Mouse (Mus musculus) liver, adult 2 months (tissue): ENCODE measurements at regions not wholly inside any gene's neighbourhood (a gene's known extent, or its start where the extent isn't known, plus 50 kb on each side); places are given as distances from the start of the nearest gene placed in this dataset.
A peak's percentile ranks its signal among the peaks of the same experiment; 100 is the strongest.

Experiments
- DNase-seq: peaks from one replicate; pipeline ENCODE4 v3.0.0-alpha.2; 2011; ENCODE audit warnings: low read depth, low spot score; ENCODE audit errors: extremely low read depth
- H3K27ac ChIP-seq: fragments of 200-500 bp; replicated peaks from 2 replicates; pipeline ENCODE4 v1.5.1; 2012; ENCODE audit warnings: low read depth, mild to moderate bottlenecking, control low read depth, inconsistent platforms, low read length; ENCODE audit not compliant: insufficient read depth
- H3K27me3 ChIP-seq: fragments of 200-500 bp; 2 replicates; pipeline ENCODE4 v1.6.1; 2012; ENCODE audit warnings: mild to moderate bottlenecking, moderate library complexity, low read length, inconsistent platforms; ENCODE audit not compliant: control insufficient read depth, insufficient read depth
- H3K36me3 ChIP-seq: fragments of 200-500 bp; 2 replicates; pipeline ENCODE4 v1.6.1; 2012; ENCODE audit warnings: low read length, inconsistent platforms; ENCODE audit not compliant: control insufficient read depth, insufficient read depth
- H3K4me1 ChIP-seq: fragments of 200-500 bp; 2 replicates; pipeline ENCODE4 v1.6.1; 2011; ENCODE audit warnings: low read length; ENCODE audit not compliant: control insufficient read depth, insufficient read depth
- H3K4me3 ChIP-seq: fragments of 200-500 bp; 2 replicates; pipeline ENCODE4 v1.5.1; 2011; ENCODE audit warnings: low read depth, mild to moderate bottlenecking, control low read depth, low read length, moderate library complexity; ENCODE audit not compliant: insufficient read depth
- H3K79me2 ChIP-seq: fragments of 200-500 bp; 2 replicates; pipeline ENCODE4 v1.6.1; 2012; ENCODE audit warnings: inconsistent platforms, mild to moderate bottlenecking, low read length, moderate library complexity; ENCODE audit not compliant: control insufficient read depth, insufficient read depth
- H3K9ac ChIP-seq: fragments of 200-500 bp; 2 replicates; pipeline ENCODE4 v1.6.1; 2012; ENCODE audit warnings: low read depth, mild to moderate bottlenecking, control low read depth, inconsistent platforms, low read length
- CTCF ChIP-seq: fragments of 200-500 bp; IDR thresholded peaks from 2 replicates; pipeline ENCODE4 v1.5.1; 2011; ENCODE audit warnings: low read depth, low read length, control low read depth
- POLR2A ChIP-seq: fragments of 200-500 bp; IDR thresholded peaks from 2 replicates; pipeline ENCODE4 v1.6.1; 2011; ENCODE audit warnings: low read length, control low read depth; ENCODE audit not compliant: insufficient read depth; ENCODE audit errors: extremely low read depth
- WGBS: fragments of 180-500 bp; shearing (Covaris S2); methylation state at CpG from one replicate; pipeline ENCODE4 v1.1.7; 2018; 5-methylcytosine and 5-hydroxymethylcytosine counted together

GRCm38 (mm10) chr5:146647628-146648380 is 62.8 kb upstream of the Gpr12 start:
- H3K79me2 ChIP-seq, result no peaks in the 10 kb centered on the region
- no peaks in the 10 kb centered on the region for H3K36me3 ChIP-seq

GRCm38 (mm10) chr5:146644499-146644898 is 59.5 kb upstream of the Gpr12 start:
- H3K9ac ChIP-seq, result no peak overlapping the region
- no peak overlapping the region for H3K27ac ChIP-seq
- 3% methylated on average over 4 of the region's 4 CpGs for WGBS
- H3K4me3 ChIP-seq, result no peak overlapping the region
- no peaks in the 10 kb centered on the region for H3K27me3 ChIP-seq
- no peaks in the 10 kb centered on the region for H3K36me3 ChIP-seq
- H3K79me2 ChIP-seq, result no peaks in the 10 kb centered on the region
- DNase-seq, result no peak
- no peak for TF ChIP-seq CTCF
- no peak for TF ChIP-seq POLR2A
- no peaks in the 10 kb centered on the region for H3K4me1 ChIP-seq

More at GRCm38 (mm10) chr5:146647628-146648380, 62.8 kb upstream of the Gpr12 start:
- 30% methylated on average over 11 of the region's 11 CpGs for WGBS
- Histone ChIP-seq H3K4me1 (no peaks in the 10 kb centered on the region), H3K9ac (no peak overlapping the region), H3K4me3 (no peak overlapping the region), H3K27ac (no peak overlapping the region), H3K27me3 (no peaks in the 10 kb centered on the region)
- TF ChIP-seq CTCF (no peak), POLR2A (no peak)
- DNase-seq, result peak; percentile 29

DNA sequence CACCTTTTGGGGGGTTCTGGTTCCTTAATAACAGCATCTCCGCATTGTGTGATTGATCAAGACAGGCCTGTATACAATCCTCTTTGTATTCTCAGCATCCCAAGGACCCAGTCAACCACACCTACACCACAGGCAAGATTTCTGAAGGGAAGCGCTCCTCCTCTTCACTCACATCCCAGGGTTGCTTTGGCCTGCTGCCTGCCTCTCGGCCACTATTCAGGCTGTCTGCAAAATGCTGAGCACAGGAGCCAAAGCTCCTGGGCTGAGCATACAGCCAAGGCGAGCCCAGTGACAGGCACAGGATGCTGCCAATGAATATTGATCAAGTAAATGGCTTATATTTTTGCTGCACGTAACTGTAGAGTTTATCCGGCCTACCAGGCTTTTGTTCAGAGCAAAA is 56.9 kb upstream of the Gpr12 start:
- Histone ChIP-seq H3K79me2 (no peaks in the 10 kb centered on the region), H3K36me3 (no peaks in the 10 kb centered on the region), H3K27me3 (no peaks in the 10 kb centered on the region), H3K4me1 (no peaks in the 10 kb centered on the region), H3K4me3 (no peak overlapping the region), H3K9ac (no peak overlapping the region), H3K27ac (no peak overlapping the region)
- WGBS, result 77% methylated on average over 6 of the region's 6 CpGs
- TF ChIP-seq CTCF, result no peak
- TF ChIP-seq POLR2A, result no peak
- no peak for DNase-seq

GRCm38 (mm10) chr5:146636859-146637258 is 51.8 kb upstream of the Gpr12 start:
- Histone ChIP-seq H3K4me3 (no peak overlapping the region), H3K27ac (no peak overlapping the region), H3K4me1 (no peaks in the 10 kb centered on the region), H3K9ac (no peak overlapping the region), H3K79me2 (no peaks in the 10 kb centered on the region), H3K27me3 (no peaks in the 10 kb centered on the region), H3K36me3 (no peaks in the 10 kb centered on the region)
- DNase-seq, result no peak
- TF ChIP-seq POLR2A (no peak), CTCF (no peak)
- WGBS, result 60% methylated on average over 6 of the region's 6 CpGs
